Mouse (Mus musculus) stomach, postnatal 0 days (tissue): ENCODE data around the gene Gapvd1.

Experiments used
- CTCF ChIP-seq: IDR thresholded peaks from 2 replicates; pipeline ENCODE4 v1.5.1; 2016; ENCODE audit warnings: antibody characterized with exemption, low read depth, mild to moderate bottlenecking, moderate library complexity
- EP300 ChIP-seq: optimal IDR thresholded peaks from 2 replicates; pipeline ENCODE3; 2016; ENCODE audit warnings: antibody characterized with exemption

DNA sequence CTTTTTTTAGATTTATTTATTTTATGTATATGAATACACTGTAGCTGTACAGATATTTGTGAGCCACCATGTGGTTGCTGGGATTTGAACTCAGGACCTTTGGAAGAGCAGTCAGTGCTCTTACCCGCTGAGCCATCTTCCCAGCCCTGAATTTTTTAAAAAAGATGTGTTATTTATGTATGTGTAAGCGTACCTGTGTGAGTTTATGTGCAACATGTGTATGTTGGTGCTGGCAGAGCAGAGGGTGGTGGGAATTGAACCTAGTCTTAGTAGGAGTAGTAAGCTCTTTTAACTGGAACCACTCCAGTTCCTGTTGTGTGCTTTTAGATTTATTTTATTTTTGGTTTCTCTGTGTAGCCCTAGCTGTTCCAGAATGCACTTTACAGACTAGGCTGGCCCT is 49.1 kb upstream of the Gapvd1 start:
- TF ChIP-seq EP300 (no peak), CTCF (no peak)
